Mouse (Mus musculus): ENCODE measurements around the gene Stom.

The Stom gene

DNA sequence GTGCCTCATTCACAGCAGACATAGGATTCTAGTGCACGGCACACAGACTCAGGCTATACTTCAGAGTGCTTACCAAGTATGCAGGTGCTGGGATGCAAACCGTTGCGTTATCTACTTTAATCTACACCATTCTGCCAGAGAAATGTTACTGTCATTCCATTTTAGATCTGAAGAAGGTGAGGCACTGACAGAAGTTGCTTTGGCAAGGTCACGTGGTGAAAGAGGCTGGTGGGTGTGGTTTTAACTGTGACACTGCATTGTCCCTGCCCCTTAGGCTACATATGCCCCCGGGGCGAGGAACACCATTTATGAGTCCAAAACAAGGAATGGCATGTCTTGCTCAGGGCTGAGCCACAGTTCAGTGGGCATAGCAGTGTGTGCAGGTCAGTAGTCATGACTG lies 63.9 kb downstream of the Stom start:
- DNase-seq (ENCODE audit: low spot score in 2 of 2), result no peak

DNA sequence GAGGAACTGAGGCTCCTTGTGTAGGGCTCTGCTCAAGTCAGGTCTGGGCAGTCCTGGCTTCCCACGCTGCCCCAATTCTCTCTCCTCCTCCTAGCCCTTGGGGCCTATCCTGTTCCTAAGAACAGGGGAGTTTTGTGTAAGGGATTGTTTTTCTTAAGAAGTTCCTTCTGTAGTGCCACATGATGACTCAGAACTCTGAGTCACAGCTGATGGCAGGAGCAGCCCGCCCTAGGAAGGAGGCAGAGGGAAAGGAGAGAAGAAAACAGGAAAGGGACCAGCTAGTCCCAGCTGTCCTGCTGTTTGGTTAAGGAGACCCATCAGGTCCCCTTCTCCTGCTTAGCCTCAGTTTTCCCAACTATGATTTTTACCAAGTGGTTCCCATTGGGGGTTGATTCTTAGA lies 65.0 kb downstream of the Stom start:
- DNase-seq (ENCODE audit: low spot score in 2 of 2), result no peak

DNA sequence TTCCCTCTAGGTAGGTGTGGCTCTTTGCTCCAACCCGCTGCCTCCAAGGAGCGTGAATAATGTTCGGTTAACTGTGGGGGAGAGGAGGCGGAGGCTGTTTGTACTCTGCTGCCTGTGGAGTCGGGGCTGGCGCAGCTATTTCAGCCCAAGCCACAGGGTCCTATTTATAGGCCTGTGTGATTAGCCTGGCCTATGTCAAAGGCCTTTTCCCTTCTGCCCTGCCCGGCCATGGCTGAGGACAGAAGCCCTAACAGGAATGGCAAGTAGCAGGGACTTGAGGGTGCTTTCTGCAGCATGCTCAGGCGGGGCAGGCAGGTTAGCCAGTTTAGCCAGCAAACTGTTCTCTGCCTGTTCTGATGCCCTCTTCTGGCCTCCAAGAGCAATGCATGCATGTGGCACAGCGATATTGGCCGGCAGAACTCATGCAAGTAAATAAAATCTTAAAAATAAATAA lies 66.2 kb downstream of the Stom start:
- peak; percentile 64 to 70 for DNase-seq (ENCODE audit: low spot score in 2 of 2)

DNA sequence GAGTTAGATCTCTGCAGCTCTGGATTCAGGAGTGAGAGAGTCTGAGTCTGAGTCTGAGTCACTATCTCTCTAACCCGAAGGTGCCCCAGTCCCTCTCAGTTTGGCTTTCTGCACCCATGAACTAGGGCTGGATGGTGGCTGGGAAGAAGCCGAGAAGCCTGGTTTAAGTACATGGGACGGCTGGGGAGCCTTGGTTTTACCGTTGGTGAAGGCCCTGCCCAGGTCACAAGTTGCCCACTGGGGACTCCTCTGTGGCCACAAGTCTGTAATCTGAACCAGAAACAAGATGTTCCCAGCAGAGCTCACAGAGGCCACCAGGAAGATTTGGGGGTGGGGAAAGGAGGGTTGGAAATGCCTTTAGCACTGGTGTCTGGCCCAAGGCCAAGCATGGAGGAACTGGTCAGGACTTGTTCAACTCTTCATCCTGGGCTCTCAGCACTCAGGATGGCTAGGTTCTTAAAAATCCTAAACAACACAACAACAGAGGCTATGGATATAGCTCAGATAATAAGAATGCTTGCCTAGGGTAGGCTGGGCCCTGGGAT lies 67.0 kb downstream of the Stom start:
- no peak for DNase-seq (ENCODE audit: low spot score in 2 of 2)

DNA sequence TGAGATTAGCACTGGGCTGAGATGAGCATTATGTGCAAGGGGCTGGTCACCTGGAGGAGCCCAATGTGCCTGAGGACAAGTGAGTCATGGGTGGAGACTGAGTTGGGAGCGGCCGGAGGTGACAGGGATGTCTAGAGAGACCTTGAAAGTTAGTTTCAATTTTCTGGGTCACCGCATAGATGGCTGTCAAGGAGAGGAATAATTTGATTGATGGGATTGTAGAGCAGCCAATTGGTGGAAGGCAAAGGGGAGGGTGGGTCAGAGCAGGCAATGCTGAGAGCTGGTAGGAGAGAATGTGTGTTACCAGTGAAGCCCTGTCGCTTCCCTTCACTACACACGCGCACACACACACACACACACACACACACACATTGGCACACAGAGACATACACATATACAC lies 67.6 kb downstream of the Stom start:
- no peak for DNase-seq (ENCODE audit: low spot score in 2 of 2)

DNA sequence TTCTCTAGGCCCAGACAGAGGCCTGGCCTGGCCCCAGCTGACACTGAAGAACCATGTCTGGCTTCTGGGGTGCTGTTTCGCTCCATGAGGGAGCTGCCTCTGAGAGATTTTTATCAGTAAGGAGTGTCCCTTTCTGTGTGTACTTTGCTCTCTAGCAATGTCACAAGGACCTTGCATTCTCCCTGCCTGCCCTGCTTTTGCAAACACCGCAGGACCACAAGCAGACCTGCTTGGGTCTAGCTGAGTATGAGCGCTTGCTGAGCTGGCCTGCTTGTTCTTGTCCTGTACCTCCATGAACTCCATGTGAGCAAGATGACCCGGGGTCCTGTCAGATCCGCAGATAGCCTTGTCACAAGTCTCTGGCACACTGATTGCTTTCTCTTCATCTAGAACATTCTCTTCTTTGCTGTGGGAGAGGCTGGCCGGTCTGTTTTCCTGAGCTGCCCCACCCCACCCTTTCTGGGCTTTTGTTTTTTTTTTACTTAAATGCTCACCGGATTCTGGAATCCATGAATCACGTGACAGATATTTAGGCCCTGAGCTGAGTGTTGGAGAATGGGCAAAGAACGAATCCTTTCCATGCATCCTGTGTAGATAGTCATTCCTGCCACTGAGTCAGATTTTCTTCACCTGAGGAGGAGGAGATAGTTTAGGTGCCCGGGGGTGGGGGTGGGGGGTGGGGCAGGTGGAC lies 68.8 kb downstream of the Stom start:
- DNase-seq (ENCODE audit: low spot score in 2 of 2), result no peak

DNA sequence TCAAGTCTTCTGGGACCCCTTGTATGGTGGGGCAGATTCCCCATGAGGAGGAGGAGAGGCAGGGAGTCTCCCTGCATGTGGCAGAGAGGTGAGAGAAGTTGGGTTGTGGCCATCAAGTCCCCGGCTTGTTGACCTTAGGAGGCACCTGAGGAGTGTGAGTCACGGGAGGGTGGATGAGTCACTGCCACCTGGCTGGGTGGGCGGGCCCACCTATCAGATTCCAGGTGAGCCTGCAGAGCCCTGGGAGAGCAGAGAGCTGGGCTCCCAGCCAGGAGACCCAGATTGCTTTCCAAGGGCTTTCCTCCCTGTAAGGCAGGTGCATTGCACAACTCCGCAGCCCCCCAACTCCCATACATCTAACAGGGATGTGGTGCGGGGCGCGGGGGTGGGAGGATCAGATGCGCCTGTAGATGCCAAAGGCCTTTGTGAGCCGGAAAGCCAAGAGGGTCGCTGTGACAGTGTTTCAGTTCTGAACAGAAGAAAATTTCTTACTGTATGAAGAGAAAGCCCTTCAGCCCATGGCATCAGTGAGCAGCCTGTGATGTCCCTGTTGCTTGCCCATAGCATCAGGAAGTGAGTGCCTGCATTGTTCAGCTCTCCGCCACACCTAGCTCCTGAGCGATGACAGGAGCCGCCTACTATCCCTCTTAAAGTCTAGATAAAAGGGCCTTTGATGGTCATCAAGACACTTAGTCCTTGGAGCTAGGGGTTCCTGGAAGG lies 69.5 kb downstream of the Stom start:
- DNase-seq (ENCODE audit: low spot score in 2 of 2), result peak in 1 of 2 experiments; percentile 49

DNA sequence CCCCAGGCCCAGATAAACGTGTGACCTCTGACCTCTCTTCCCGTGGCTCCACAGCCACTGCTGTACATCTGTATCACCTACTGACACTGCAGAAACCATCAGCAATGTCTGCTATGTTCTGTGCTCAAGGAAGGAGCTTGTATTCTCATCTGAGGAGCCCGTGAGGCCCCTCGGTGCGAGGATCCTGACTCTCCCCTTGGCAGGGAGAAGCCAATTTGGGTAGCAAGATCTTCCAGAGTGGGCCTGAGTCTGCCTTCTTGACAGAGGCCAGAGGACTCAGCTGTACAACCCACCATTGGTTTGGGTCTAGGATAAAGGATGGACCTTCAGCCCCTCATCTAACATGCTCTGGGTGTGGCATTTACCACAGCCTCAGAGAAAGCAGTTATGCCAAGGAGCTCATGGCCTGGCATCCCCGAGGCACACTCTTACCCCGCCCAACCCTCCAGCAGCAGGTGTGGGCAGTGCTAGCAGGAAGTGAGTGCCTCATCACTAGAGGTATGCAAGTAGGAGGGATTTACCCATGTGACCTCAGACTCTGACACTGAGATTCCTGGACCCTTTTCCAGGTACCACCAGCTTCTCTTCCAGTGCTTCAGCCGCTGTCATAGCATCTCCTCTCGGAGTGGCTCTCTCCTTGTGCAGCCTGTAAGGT lies 70.4 kb downstream of the Stom start:
- no peak for DNase-seq (ENCODE audit: low spot score in 2 of 2)

DNA sequence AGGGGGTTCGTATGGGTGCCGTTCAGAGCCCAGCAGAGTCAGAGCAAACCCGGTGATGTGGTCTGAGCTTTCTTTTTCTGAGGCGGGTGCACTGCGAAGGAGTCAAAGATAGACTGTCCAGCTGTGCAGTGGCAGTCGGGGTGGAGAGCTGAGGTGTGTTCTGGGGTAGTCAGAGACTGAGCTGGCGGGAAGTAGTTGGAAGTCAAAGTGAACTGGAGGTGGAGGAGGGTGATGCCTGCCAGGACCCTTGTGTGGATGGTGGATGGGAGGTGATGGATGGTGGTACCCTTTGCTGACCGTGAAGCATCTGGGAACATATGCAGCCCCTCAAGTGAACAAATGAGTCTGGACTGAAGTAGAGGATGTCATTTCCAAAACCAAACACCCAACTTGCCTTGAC lies 71.0 kb downstream of the Stom start:
- DNase-seq (ENCODE audit: low spot score in 2 of 2), result no peak

DNA sequence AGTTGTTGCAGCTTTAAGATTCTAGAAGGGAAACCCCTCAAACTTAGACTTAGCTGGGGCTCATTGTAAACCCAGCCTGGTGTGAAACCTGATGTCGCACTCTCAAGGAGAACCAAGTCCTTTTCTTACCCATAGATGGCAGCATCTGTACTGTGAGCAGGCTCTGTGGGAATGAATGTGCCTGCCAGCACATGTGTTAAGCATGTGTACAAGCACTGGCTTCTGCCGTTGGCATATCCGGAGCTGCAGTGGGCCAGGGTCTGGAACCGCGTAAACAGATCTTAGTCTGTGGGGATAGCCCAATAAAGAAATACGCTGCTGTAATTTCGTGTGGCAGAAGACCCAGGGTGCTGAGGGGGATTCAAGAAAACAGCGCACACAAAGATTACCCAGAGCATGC lies 71.5 kb downstream of the Stom start:
- DNase-seq (ENCODE audit: low spot score in 2 of 2), result peak; percentile 67 to 79

DNA sequence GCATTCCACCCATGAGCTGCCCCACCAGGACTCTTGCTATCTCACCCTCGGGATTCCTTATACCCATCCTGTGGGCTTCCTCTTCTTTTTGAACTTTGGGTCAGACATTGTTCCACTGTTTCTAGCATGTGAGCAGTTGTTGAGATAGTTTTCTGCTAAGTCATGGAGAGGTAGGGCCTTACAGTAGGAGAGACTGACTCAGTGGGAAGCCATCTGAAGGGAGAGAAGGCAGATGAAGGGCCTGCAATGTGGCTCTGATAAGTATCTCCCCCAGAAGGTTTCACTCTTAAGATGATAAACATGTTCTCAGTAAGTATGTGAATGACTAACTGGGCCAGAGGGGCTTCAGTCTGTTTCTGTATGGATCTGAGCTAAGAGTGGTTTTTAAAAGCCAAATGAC lies 72.7 kb downstream of the Stom start:
- no peak for DNase-seq (ENCODE audit: low spot score in 2 of 2)
